Mouse (Mus musculus) midbrain, embryonic 16.5 days (tissue): ENCODE measurements around the gene Mycn. TPM values are rescaled to one million over a fixed set of nuclear protein-coding genes. Genes with fewer than 3 reads are reported as not detected.

Experiments
- ATAC-seq: fragments of 200-750 bp; cut with Nextera tagmentation; 2 replicates; pipeline ENCODE4 v1.8.0; 2017; ENCODE audit warnings: moderate TSS enrichment
- H3K27ac ChIP-seq: fragments of 300-500 bp; sonication (generic); 2 replicates; pipeline ENCODE4 v1.5.1; 2014; ENCODE audit warnings: mild to moderate bottlenecking, low read length, mixed read lengths
- H3K27me3 ChIP-seq: fragments of 300-500 bp; sonication (generic); 2 replicates; pipeline ENCODE4 v1.6.1; 2014; ENCODE audit warnings: low read depth, low read length, mixed read lengths; ENCODE audit not compliant: control insufficient read depth, insufficient read depth
- H3K36me3 ChIP-seq: fragments of 300-500 bp; sonication (generic); 2 replicates; pipeline ENCODE4 v1.6.1; 2014; ENCODE audit warnings: mild to moderate bottlenecking, low read length, moderate library complexity, mixed read lengths; ENCODE audit not compliant: control insufficient read depth, insufficient read depth
- H3K4me1 ChIP-seq: fragments of 300-500 bp; sonication (generic); 2 replicates; pipeline ENCODE4 v1.6.1; 2014; ENCODE audit warnings: mild to moderate bottlenecking, low read length, mixed read lengths; ENCODE audit not compliant: control insufficient read depth, insufficient read depth
- H3K4me2 ChIP-seq: fragments of 300-500 bp; sonication (generic); 2 replicates; pipeline ENCODE4 v1.6.1; 2014; ENCODE audit warnings: mild to moderate bottlenecking, low read length, mixed read lengths
- H3K4me3 ChIP-seq: fragments of 300-500 bp; sonication (generic); 2 replicates; pipeline ENCODE4 v1.5.1; 2014; ENCODE audit warnings: low read depth, mild to moderate bottlenecking, low read length, moderate library complexity, mixed read lengths
- H3K9ac ChIP-seq: fragments of 300-500 bp; sonication (generic); 2 replicates; pipeline ENCODE4 v1.6.1; 2014; ENCODE audit warnings: low read depth, low read length, mixed read lengths
- H3K9me3 ChIP-seq: fragments of 300-500 bp; sonication (generic); replicated peaks from 2 replicates; pipeline ENCODE4 v1.6.1; 2014; ENCODE audit warnings: mild to moderate bottlenecking, low read length, mixed read lengths; ENCODE audit not compliant: control insufficient read depth, poor library complexity, severe bottlenecking
- WGBS: fragments of 180-500 bp; shearing (Covaris S2); extraction: QIAGEN DNeasy Blood & Tissue Kit; methylation state at CpG from one replicate; pipeline ENCODE4 v1.1.7; 2014; 5-methylcytosine and 5-hydroxymethylcytosine counted together
- polyA plus RNA-seq: library from polyadenylated mRNA; unstranded; fragments of >200 nt; fragmentation: Nextera tagmentation; extraction: Ambion mirVana; gene quantifications from 2 replicates; pipeline ENCODE4 v1.2.1, GENCODE M21; 2015

The Mycn gene
- polyA plus RNA-seq: 56.2 and 66.4 TPM in 2 replicates

GRCm38 (mm10) chr12:12941661-12942363 lies at the start of gene Mycn:
Mycn (minus strand) TSS chr12:12941914.
- under 1% methylated on average over 36 of the region's 38 CpGs for WGBS
- peak; percentile 78 for ATAC-seq

GRCm38 (mm10) chr12:12987376-12987775 lies 45.7 kb upstream of the Mycn start:
- Histone ChIP-seq H3K9me3 (no peaks in the 10 kb centered on the region), H3K27ac (no peak overlapping the region), H3K4me2 (no peak overlapping the region), H3K4me3 (no peak overlapping the region), H3K36me3 (no peaks in the 10 kb centered on the region), H3K9ac (no peak overlapping the region), H3K4me1 (no peaks in the 10 kb centered on the region), H3K27me3 (no peaks in the 10 kb centered on the region)
- WGBS: 67% methylated on average over 8 of the region's 8 CpGs
- no peak for ATAC-seq

More at GRCm38 (mm10) chr12:12941661-12942363, at the start of gene Mycn:
- Histone ChIP-seq H3K9ac (peak within 1 kb of the TSS; percentile 94), H3K9me3 (no peaks in the 10 kb centered on the region), H3K36me3 (peaks cover 5% of the 10 kb centered on the region), H3K4me2 (peak within 1 kb of the TSS; percentile 90), H3K27ac (peak within 1 kb of the TSS; percentile 97), H3K4me1 (peaks cover 11% of the 10 kb centered on the region), H3K4me3 (peak within 1 kb of the TSS; percentile 73), H3K27me3 (no peaks in the 10 kb centered on the region)

- no peak for ATAC-seq
- H3K4me3 ChIP-seq: no peak overlapping the region
- no peak overlapping the region for H3K9ac ChIP-seq
- H3K4me2 ChIP-seq: no peak overlapping the region
- H3K36me3 ChIP-seq: no peaks in the 10 kb centered on the region
- no peak overlapping the region for H3K27ac ChIP-seq
- no peaks in the 10 kb centered on the region for H3K9me3 ChIP-seq
- no peaks in the 10 kb centered on the region for H3K4me1 ChIP-seq
- H3K27me3 ChIP-seq: no peaks in the 10 kb centered on the region
- WGBS: 83% methylated on average over 20 of the region's 20 CpGs
Observed at GRCm38 (mm10) chr12:12986612-12987206, 45.0 kb upstream of the Mycn start.

- H3K4me1 ChIP-seq: no peaks in the 10 kb centered on the region
- H3K4me3 ChIP-seq: no peak overlapping the region
- no peak overlapping the region for H3K27ac ChIP-seq
- 67% methylated on average over 1 of the region's 1 CpGs for WGBS
- no peak overlapping the region for H3K9ac ChIP-seq
- H3K9me3 ChIP-seq: no peaks in the 10 kb centered on the region
- H3K36me3 ChIP-seq: no peaks in the 10 kb centered on the region
- no peak overlapping the region for H3K4me2 ChIP-seq
- ATAC-seq: no peak
- H3K27me3 ChIP-seq: no peaks in the 10 kb centered on the region
Observed at GRCm38 (mm10) chr12:12983032-12983431, 41.3 kb upstream of the Mycn start.

- Histone ChIP-seq H3K9me3 (no peaks in the 10 kb centered on the region), H3K27me3 (no peaks in the 10 kb centered on the region), H3K4me1 (no peaks in the 10 kb centered on the region), H3K36me3 (no peaks in the 10 kb centered on the region), H3K4me3 (no peak overlapping the region), H3K4me2 (no peak overlapping the region), H3K9ac (no peak overlapping the region), H3K27ac (no peak overlapping the region)
- no peak for ATAC-seq
- 86% methylated on average over 1 of the region's 1 CpGs for WGBS
Observed at GRCm38 (mm10) chr12:12975397-12975796, 33.7 kb upstream of the Mycn start.

- ATAC-seq: no peak
- Histone ChIP-seq H3K36me3 (no peaks in the 10 kb centered on the region), H3K4me1 (no peaks in the 10 kb centered on the region), H3K4me2 (no peak overlapping the region), H3K9ac (no peak overlapping the region), H3K27ac (no peak overlapping the region), H3K4me3 (no peak overlapping the region), H3K9me3 (no peaks in the 10 kb centered on the region), H3K27me3 (no peaks in the 10 kb centered on the region)
- 69% methylated on average over 8 of the region's 8 CpGs for WGBS
Observed at GRCm38 (mm10) chr12:12972756-12973435, 31.2 kb upstream of the Mycn start.

- Histone ChIP-seq H3K27ac (no peak overlapping the region), H3K9me3 (no peaks in the 10 kb centered on the region), H3K4me3 (no peak overlapping the region), H3K4me1 (no peaks in the 10 kb centered on the region), H3K36me3 (no peaks in the 10 kb centered on the region), H3K9ac (no peak overlapping the region), H3K27me3 (no peaks in the 10 kb centered on the region), H3K4me2 (no peak overlapping the region)
- WGBS: 79% methylated on average over 2 of the region's 2 CpGs
- ATAC-seq: no peak
Observed at GRCm38 (mm10) chr12:12967946-12968345, 26.2 kb upstream of the Mycn start.

GRCm38 (mm10) chr12:12964856-12965255 lies 23.1 kb upstream of the Mycn start:
- H3K27ac ChIP-seq: no peak overlapping the region
- no peaks in the 10 kb centered on the region for H3K9me3 ChIP-seq
- 93% methylated on average over 3 of the region's 3 CpGs for WGBS
- H3K4me3 ChIP-seq: no peak overlapping the region
- no peaks in the 10 kb centered on the region for H3K27me3 ChIP-seq
- no peak overlapping the region for H3K9ac ChIP-seq
- no peaks in the 10 kb centered on the region for H3K4me1 ChIP-seq
- no peak overlapping the region for H3K4me2 ChIP-seq
- H3K36me3 ChIP-seq: no peaks in the 10 kb centered on the region
- no peak for ATAC-seq

GRCm38 (mm10) chr12:12947606-12948005 lies 5.9 kb upstream of the Mycn start:
- WGBS: 88% methylated on average over 4 of the region's 4 CpGs
- Histone ChIP-seq H3K9me3 (no peaks in the 10 kb centered on the region), H3K9ac (no peak overlapping the region), H3K4me3 (no peak overlapping the region), H3K36me3 (no peaks in the 10 kb centered on the region), H3K27ac (no peak overlapping the region), H3K4me2 (no peak overlapping the region), H3K4me1 (no peaks in the 10 kb centered on the region; the same call in 1 of the 2 replicates), H3K27me3 (no peaks in the 10 kb centered on the region)
- ATAC-seq: no peak
